Mouse (Mus musculus): ENCODE data around the gene Nrm. TPM values are rescaled to one million over a fixed set of nuclear protein-coding genes. Genes with fewer than 3 reads are reported as not detected.
"Not testable (repeated sequence)": the region's sequence is repeated elsewhere in the genome, so short reads cannot be mapped to it uniquely, and the experiment has no call there.

Nrm gene
- polyA plus RNA-seq, 1 experiment from 2014 or later: 13.5 TPM

DNA sequence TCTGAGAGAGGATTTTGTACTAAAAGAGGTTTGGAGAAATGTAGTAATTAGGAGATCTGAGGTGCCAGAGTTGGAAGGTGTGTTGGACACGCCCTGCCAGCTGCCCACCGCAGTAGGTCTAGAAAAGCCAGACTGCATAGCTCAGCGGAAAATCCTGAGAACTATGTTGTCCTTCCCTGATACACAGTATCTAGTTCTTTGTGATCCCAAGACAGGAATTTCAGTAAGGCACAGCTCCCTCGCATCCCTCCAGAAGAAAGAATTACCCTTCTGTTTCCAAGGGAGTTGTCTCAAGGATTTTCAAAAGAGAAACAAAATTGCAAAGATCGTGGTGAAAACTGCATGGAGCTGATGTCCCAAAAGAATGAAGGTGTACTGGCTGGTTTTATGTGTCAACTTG, 22.5 kb upstream of the Nrm start:
- DNase-seq (ENCODE audit: low read depth, low spot score): no peak
- POLR2A ChIA-PET: interaction anchor here (0.8 to 1.7 kb wide), 5 partner anchors 12 to 137 kb away, joined by 3 to 6 read pairs (median 3); no protein-coding TSS in a partner anchor

GRCm38 (mm10) chr17:35839002-35839401, 22.1 kb upstream of the Nrm start:
- CTCF ChIA-PET: interaction anchor here (0.9 to 6.7 kb wide), 2 partner anchors 11 to 35 kb away, joined by 3 to 39 read pairs; no protein-coding TSS in a partner anchor

More for the DNA sequence above, 22.5 kb upstream of the Nrm start:
- no peaks in the 10 kb centered on the region for H3K27me3 ChIP-seq
- ATAC-seq: no peak
- no peak for TF ChIP-seq CTCF (IDR thresholded peaks at IDR 0.05)
- CTCF ChIA-PET: interaction anchor here (6.7 kb wide), 1 partner anchor 36 kb away, joined by 39 read pairs; no protein-coding TSS in a partner anchor
- in situ Hi-C loops (cut with MboI; ENCODE audit: low pct_unique_long_range_greater_than_20kb): loop anchor here (5.0 kb wide), 2 partner anchors 34 to 79 kb away; partner anchors contain the start of genes Mrps18b and Ppp1r10

DNA sequence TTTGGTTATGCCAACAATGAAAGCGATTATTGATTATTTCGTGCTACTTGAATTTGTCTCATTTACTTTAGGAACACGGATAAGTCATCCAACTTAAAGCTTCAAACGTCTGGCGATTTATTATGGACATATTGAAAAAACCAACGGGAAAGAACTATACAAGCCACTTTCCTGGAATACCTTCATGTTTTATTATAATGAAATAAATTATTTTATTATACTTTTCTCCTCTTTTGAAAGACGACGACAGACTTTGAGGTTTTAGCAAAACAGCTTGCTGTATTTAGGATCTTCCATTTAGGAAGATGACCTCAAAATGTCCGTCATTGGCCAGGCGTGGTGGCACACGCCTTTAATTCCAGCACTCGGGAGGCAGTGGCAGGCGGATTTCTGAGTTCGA, 20.6 kb upstream of the Nrm start:
- ChIA-PET POLR2A (interaction anchor here (0.7 kb wide), 1 partner anchor 89 kb away, joined by 9 read pairs; no protein-coding TSS in a partner anchor), CTCF (interaction anchor here (6.7 kb wide), 1 partner anchor 34 kb away, joined by 39 read pairs; no protein-coding TSS in a partner anchor)
- TF ChIP-seq CTCF (IDR thresholded peaks at IDR 0.05): no peak
- no peak for ATAC-seq
- in situ Hi-C loops (cut with MboI; ENCODE audit: low pct_unique_long_range_greater_than_20kb): no loop called here
- H3K27me3 ChIP-seq: no peaks in the 10 kb centered on the region
- no peak for DNase-seq (ENCODE audit: low read depth, low spot score)

More at GRCm38 (mm10) chr17:35839002-35839401, 22.1 kb upstream of the Nrm start:
- ATAC-seq; H3K27me3 ChIP-seq; DNase-seq (ENCODE audit: low read depth, low spot score): not testable (repeated sequence)
- POLR2A ChIA-PET: interaction anchor here (0.8 to 1.4 kb wide), 4 partner anchors 28 to 137 kb away, joined by 3 to 6 read pairs (median 4); no protein-coding TSS in a partner anchor
- in situ Hi-C loops (cut with MboI; ENCODE audit: low pct_unique_long_range_greater_than_20kb): loop anchor here (5.0 kb wide), 2 partner anchors 33 to 78 kb away; partner anchors contain the start of genes Mrps18b and Ppp1r10

GRCm38 (mm10) chr17:35841076-35841950, 19.8 kb upstream of the Nrm start, which contains the start of gene Mdc1:
Gene Mdc1 (plus strand): TSS chr17:35841515.
- H3K27me3 ChIP-seq: no peaks in the 10 kb centered on the region
- peak; percentile 85 for ATAC-seq
- ChIA-PET POLR2A (interaction anchor here (0.6 to 1.2 kb wide), 3 partner anchors 19 to 281 kb away, joined by 3 to 9 read pairs (median 4); partner anchors contain the start of gene Nrm), CTCF (interaction anchor here (1.4 to 6.7 kb wide), 2 partner anchors 32 to 33 kb away, joined by 5 to 39 read pairs; no protein-coding TSS in a partner anchor)
- peak; percentile 99 for DNase-seq (ENCODE audit: low read depth, low spot score)
- in situ Hi-C loops (cut with MboI; ENCODE audit: low pct_unique_long_range_greater_than_20kb): no loop called here
- no peak for TF ChIP-seq CTCF (IDR thresholded peaks at IDR 0.05)

GRCm38 (mm10) chr17:35842006-35842405, 19.1 kb upstream of the Nrm start:
- POLR2A ChIA-PET: interaction anchor here (0.6 to 1.2 kb wide), 3 partner anchors 19 to 282 kb away, joined by 3 to 4 read pairs (median 4); partner anchors contain the start of gene Nrm
- no peak for TF ChIP-seq CTCF (IDR thresholded peaks at IDR 0.05)
- no peaks in the 10 kb centered on the region for H3K27me3 ChIP-seq
- ATAC-seq (no peak), DNase-seq (ENCODE audit: low read depth, low spot score) (no peak)
- in situ Hi-C loops (cut with MboI; ENCODE audit: low pct_unique_long_range_greater_than_20kb): no loop called here
- CTCF ChIA-PET: interaction anchor here (0.9 to 1.4 kb wide), 3 partner anchors 12 to 32 kb away, joined by 3 to 5 read pairs (median 3); no protein-coding TSS in a partner anchor

GRCm38 (mm10) chr17:35843514-35843913, 17.6 kb upstream of the Nrm start:
- ATAC-seq: no peak
- TF ChIP-seq CTCF (IDR thresholded peaks at IDR 0.05): no peak
- no peak for DNase-seq (ENCODE audit: low read depth, low spot score)
- ChIA-PET POLR2A (no interaction called here), CTCF (interaction anchor here (1.4 to 1.6 kb wide), 2 partner anchors 14 to 34 kb away, joined by 3 read pairs; no protein-coding TSS in a partner anchor)
- in situ Hi-C loops (cut with MboI; ENCODE audit: low pct_unique_long_range_greater_than_20kb): no loop called here
- H3K27me3 ChIP-seq: no peaks in the 10 kb centered on the region

- ChIA-PET POLR2A (interaction anchor here (1.2 kb wide), 1 partner anchor 23 kb away, joined by 3 read pairs; no protein-coding TSS in a partner anchor), CTCF (interaction anchor here (1.1 to 3.4 kb wide), 2 partner anchors 25 to 43 kb away, joined by 3 to 14 read pairs; no protein-coding TSS in a partner anchor)
- DNase-seq (ENCODE audit: low read depth, low spot score) (no peak), ATAC-seq (no peak)
- in situ Hi-C loops (cut with MboI; ENCODE audit: low pct_unique_long_range_greater_than_20kb): no loop called here
- no peaks in the 10 kb centered on the region for H3K27me3 ChIP-seq
- TF ChIP-seq CTCF (IDR thresholded peaks at IDR 0.05): no peak
These were observed 13.0 kb upstream of the Nrm start for GRCm38 (mm10) chr17:35848112-35848511.

- in situ Hi-C loops (cut with MboI; ENCODE audit: low pct_unique_long_range_greater_than_20kb): no loop called here
- ChIA-PET POLR2A (interaction anchor here (1.1 kb wide), 1 partner anchor 13 kb away, joined by 3 read pairs; the partner anchor contains the start of gene Tubb5), CTCF (interaction anchor here (1.1 to 2.7 kb wide), 3 partner anchors 9 to 16 kb away, joined by 3 to 6 read pairs (median 3); partner anchors contain the start of gene Nrm)
- no peak for TF ChIP-seq CTCF (IDR thresholded peaks at IDR 0.05)
- no peaks in the 10 kb centered on the region for H3K27me3 ChIP-seq
- DNase-seq (ENCODE audit: low read depth, low spot score) (no peak), ATAC-seq (no peak)
These were observed 10.1 kb upstream of the Nrm start for GRCm38 (mm10) chr17:35850974-35851373.

- CTCF ChIA-PET: interaction anchor here (0.7 to 4.5 kb wide), 4 partner anchors 8 to 15 kb away, joined by 3 to 29 read pairs (median 4); no protein-coding TSS in a partner anchor
- in situ Hi-C loops (cut with MboI; ENCODE audit: low pct_unique_long_range_greater_than_20kb): no loop called here
These were observed 1.7 kb upstream of the Nrm start for GRCm38 (mm10) chr17:35859371-35859770.

DNA sequence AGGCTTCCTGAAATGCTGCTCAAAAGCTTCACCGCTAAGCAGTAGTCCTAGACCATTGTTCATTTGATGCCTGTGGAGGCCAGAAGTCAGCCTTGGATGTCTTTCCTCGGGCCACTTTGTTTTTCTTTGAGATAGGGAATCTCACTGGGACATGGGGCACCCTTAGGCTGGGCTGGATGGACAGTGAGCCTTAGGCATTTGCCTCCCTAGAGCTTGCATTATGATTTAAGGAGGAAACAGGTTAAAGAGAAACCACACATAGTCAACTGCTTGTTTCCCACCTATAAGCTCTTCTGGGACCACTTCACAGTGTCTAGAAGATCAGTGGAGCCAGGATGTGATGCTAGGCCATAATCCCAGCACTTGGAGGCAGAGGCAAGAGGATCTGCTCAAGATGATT, 1.3 kb upstream of the Nrm start:
- CTCF ChIA-PET: interaction anchor here (0.7 to 4.5 kb wide), 4 partner anchors 9 to 15 kb away, joined by 3 to 29 read pairs (median 4); no protein-coding TSS in a partner anchor
- TF ChIP-seq CTCF (IDR thresholded peaks at IDR 0.05): no peak
- in situ Hi-C loops (cut with MboI; ENCODE audit: low pct_unique_long_range_greater_than_20kb): no loop called here

More at GRCm38 (mm10) chr17:35859371-35859770, 1.7 kb upstream of the Nrm start:
- TF ChIP-seq CTCF (IDR thresholded peaks at IDR 0.05): no peak
- POLR2A ChIA-PET: no interaction called here
- DNase-seq (ENCODE audit: low read depth, low spot score) (no peak), ATAC-seq (no peak)
- H3K27me3 ChIP-seq: no peaks in the 10 kb centered on the region

More for the DNA sequence above, 1.3 kb upstream of the Nrm start:
- H3K27me3 ChIP-seq: no peaks in the 10 kb centered on the region
- ATAC-seq (no peak), DNase-seq (ENCODE audit: low read depth, low spot score) (no peak)
- POLR2A ChIA-PET: interaction anchor here (0.5 to 1.5 kb wide), 3 partner anchors 10 to 124 kb away, joined by 3 to 4 read pairs (median 4); no protein-coding TSS in a partner anchor

Measured in Patski (cell line).